Mouse (Mus musculus): ENCODE data around the gene Bag3. TPM values are rescaled to one million over a fixed set of nuclear protein-coding genes. Genes with fewer than 3 reads are reported as not detected.

Bag3 gene
- polyA plus RNA-seq (2015; fragmentation: Nextera tagmentation; extraction: Ambion mirVana) = 31.3 and 36.2 TPM in 2 replicates

GRCm38 (mm10) chr7:128523349-128523961 lies at the start of gene Bag3:
Gene Bag3, plus strand, starts transcription at chr7:128523616.

Small RNAs within 50 kb of the gene (microRNA-seq; reads per million reads assigned to microRNA genes)
- 0 reads per million in 2 experiments for gene Gm24365

Other genes with a start within 250 kb of the Bag3 start
- gene BC017158, start 225.4 kb upstream of the Bag3 start, polyA plus RNA-seq (2015; fragmentation: Nextera tagmentation; extraction: Ambion mirVana) = 7.9 and 11.3 TPM in 2 replicates
- gene Rgs10, start 104.9 kb upstream of the Bag3 start, polyA plus RNA-seq (2015; fragmentation: Nextera tagmentation; extraction: Ambion mirVana) = 11.3 and 13.4 TPM in 2 replicates
- 14.1 and 15.7 TPM in 2 replicates for gene Tial1, start 61.9 kb upstream of the Bag3 start, polyA plus RNA-seq (2015; fragmentation: Nextera tagmentation; extraction: Ambion mirVana)
- 5.5 and 5.9 TPM in 2 replicates for gene Inpp5f, start 87.7 kb downstream of the Bag3 start, polyA plus RNA-seq (2015; fragmentation: Nextera tagmentation; extraction: Ambion mirVana)
- 23.1 and 24.3 TPM in 2 replicates for gene Mcmbp, start 216.9 kb downstream of the Bag3 start, polyA plus RNA-seq (2015; fragmentation: Nextera tagmentation; extraction: Ambion mirVana)
- gene Sec23ip, start 221.3 kb downstream of the Bag3 start, polyA plus RNA-seq (2015; fragmentation: Nextera tagmentation; extraction: Ambion mirVana) = 15.7 and 17.3 TPM in 2 replicates